ENCODE assay signal across 8 mouse cellular contexts in genomic region chr1:59237614-59238211, GRCm38 (mm10). TPM values are rescaled to one million over a fixed set of nuclear protein-coding genes. Genes with fewer than 3 reads are reported as not detected.
A peak's percentile ranks its signal among the peaks of the same experiment; 100 is the strongest.
DNase-seq lines count a peak whose midpoint lies in the region; ATAC-seq and TF ChIP-seq lines count a peak whose summit lies in the region.

No protein-coding gene starts in this region.

- peaks cover 10% of the 10 kb centered on the region for H3K36me3 ChIP-seq in G1E (replicated peaks)
- no peaks in the 10 kb centered on the region for H3K36me3 ChIP-seq in forebrain, embryonic 16.5 days (ENCODE audit: control insufficient read depth, insufficient read depth)
- no peaks in the 10 kb centered on the region for H3K36me3 ChIP-seq in neural tube, embryonic 14.5 days (ENCODE audit: control insufficient read depth, insufficient read depth, low read length)
- no peaks in the 10 kb centered on the region for H3K36me3 ChIP-seq in testis, adult 2 months (ENCODE audit: control insufficient read depth, insufficient read depth, low read length)

- H3K4me3 ChIP-seq in G1E (ENCODE audit: low read depth, low read length), result peak overlapping the region; percentile 88
- H3K4me3 ChIP-seq in forebrain, embryonic 16.5 days (replicated peaks; ENCODE audit: low read length), result peak overlapping the region; percentile 92
- H3K4me3 ChIP-seq in neural tube, embryonic 14.5 days (ENCODE audit: low read depth, low read length), result peak overlapping the region; percentile 81
- peak overlapping the region; percentile 90 for H3K4me3 ChIP-seq in testis, adult 2 months (ENCODE audit: control insufficient read depth, low read depth, low read length)

- peak overlapping the region; percentile 57; the same call in 1 of the 2 replicates for H3K27ac ChIP-seq in forebrain, embryonic 16.5 days (ENCODE audit: low read length)
- H3K27ac ChIP-seq in neural tube, embryonic 14.5 days (ENCODE audit: low read depth, low read length), result peak overlapping the region; percentile 60; the same call in 1 of the 2 replicates
- H3K27ac ChIP-seq in testis, adult 2 months (ENCODE audit: control insufficient read depth, insufficient read depth, low read depth, low read length), result peak overlapping the region; percentile 88

- no peaks in the 10 kb centered on the region for H3K9me3 ChIP-seq in G1E (replicated peaks)
- no peaks in the 10 kb centered on the region for H3K9me3 ChIP-seq in forebrain, embryonic 16.5 days (ENCODE audit: control insufficient read depth, low read length)
- H3K9me3 ChIP-seq in neural tube, embryonic 14.5 days (ENCODE audit: control insufficient read depth, low read length), result no peaks in the 10 kb centered on the region

- peak; percentile 67 for ATAC-seq in G1E (ENCODE audit: extremely low read depth, insufficient number of reproducible peaks, low FRiP score, poor library complexity, severe bottlenecking)
- ATAC-seq in forebrain, embryonic 16.5 days, result peak; percentile 27
- peak; percentile 42 for ATAC-seq in neural tube, embryonic 14.5 days (ENCODE audit: low read depth)

- H3K27me3 ChIP-seq in G1E (ENCODE audit: insufficient read depth, low read length), result peaks cover 5% of the 10 kb centered on the region; the same call in 1 of the 2 replicates
- H3K27me3 ChIP-seq in forebrain, embryonic 16.5 days (replicated peaks; ENCODE audit: control insufficient read depth, insufficient read depth, low read length), result no peaks in the 10 kb centered on the region
- H3K27me3 ChIP-seq in neural tube, embryonic 14.5 days (ENCODE audit: control insufficient read depth, insufficient read depth, low read length), result no peaks in the 10 kb centered on the region
- H3K27me3 ChIP-seq in testis, adult 2 months (ENCODE audit: control insufficient read depth, insufficient read depth, low read length), result no peaks in the 10 kb centered on the region

- peak overlapping the region; percentile 55 for H3K9ac ChIP-seq in forebrain, embryonic 16.5 days (replicated peaks; ENCODE audit: low read depth, low read length)
- peak overlapping the region; percentile 47; the same call in 1 of the 2 replicates for H3K9ac ChIP-seq in neural tube, embryonic 14.5 days (replicated peaks; ENCODE audit: low read depth, low read length)

- no peak; the same call in 1 of the 2 replicates for TF ChIP-seq POLR2A in testis, adult 2 months (IDR thresholded peaks at IDR 0.05; ENCODE audit: control insufficient read depth, low read depth, low read length)

- WGBS in forebrain, embryonic 16.5 days, result under 1% methylated on average over 19 of the region's 19 CpGs
- under 1% methylated on average over 19 of the region's 19 CpGs for WGBS in neural tube, embryonic 14.5 days

- peak; percentile 61 for DNase-seq in G1E (ENCODE audit: low spot score)
- peak; percentile 86 for DNase-seq in cerebellum, adult 18-20 months
- DNase-seq in heart, postnatal 36 days, result peak; percentile 65
- DNase-seq in layer of hippocampus, adult 18-20 months (ENCODE audit: low spot score in 2 of 2), result peak; percentile 42 to 84
- peak; percentile 77 to 78 for DNase-seq in lung, adult 18-20 months

- intact Hi-C loops in heart, postnatal 36 days (cut with DNase I), result loop anchor here (1.0 to 5.0 kb wide), 4 partner anchors 93 to 465 kb away; no protein-coding TSS in a partner anchor

- peaks cover 27% of the 10 kb centered on the region for H3K4me1 ChIP-seq in G1E (ENCODE audit: insufficient read depth, low read depth, low read length)
- H3K4me1 ChIP-seq in forebrain, embryonic 16.5 days (replicated peaks; ENCODE audit: control insufficient read depth, insufficient read depth, low read length), result peaks cover 13% of the 10 kb centered on the region
- no peaks in the 10 kb centered on the region for H3K4me1 ChIP-seq in neural tube, embryonic 14.5 days (ENCODE audit: control insufficient read depth, insufficient read depth, low read length)
- H3K4me1 ChIP-seq in testis, adult 2 months (ENCODE audit: control insufficient read depth, insufficient read depth, low read length), result peaks cover 3% of the 10 kb centered on the region; the same call in 1 of the 2 replicates

- TF ChIP-seq CTCF in G1E (IDR thresholded peaks at IDR 0.05; ENCODE audit: low read depth, low read length), result peak; percentile 43; the same call in 1 of the 2 replicates
- TF ChIP-seq CTCF in testis, adult 2 months (IDR thresholded peaks at IDR 0.05; ENCODE audit: control insufficient read depth, insufficient read depth, insufficient replicate concordance, low read depth, low read length), result peak; percentile 28; the same call in 1 of the 2 replicates

- peak overlapping the region; percentile 85 for H3K4me2 ChIP-seq in forebrain, embryonic 16.5 days (ENCODE audit: low read length)
- H3K4me2 ChIP-seq in neural tube, embryonic 14.5 days (ENCODE audit: low read depth, low read length), result peak overlapping the region; percentile 84

RNA-seq across cellular contexts. Expression of gene Als2, which starts 0.7 kb away (rescaled TPM):
- 23.0 and 30.3 TPM in 2 replicates for total RNA-seq in G1E (2014; fragmentation: Nextera tagmentation)
- 40.0 and 42.6 TPM in 2 replicates for total RNA-seq in G1E (2017)
- polyA plus RNA-seq in G1E (2012), result 4.0 and 6.9 TPM in 2 replicates
- polyA plus RNA-seq in forebrain, embryonic 16.5 days (2015; fragmentation: Nextera tagmentation; extraction: Ambion mirVana), result 23.0 and 23.1 TPM in 2 replicates
- 10 to 100 TPM; 10.1 to 10.7 TPM for total RNA-seq in heart, postnatal 36 days (2021)
- total RNA-seq in layer of hippocampus, adult 18-20 months (2021), result 10 to 100 TPM; 45.7 to 48.0 TPM
- 19.2 and 23.9 TPM in 2 replicates for polyA plus RNA-seq in neural tube, embryonic 14.5 days (2014; fragmentation: Nextera tagmentation; extraction: Ambion mirVana)
- polyA plus RNA-seq in testis, adult 2 months (2012; rRNA removed), result 6.8 and 7.1 TPM in 2 replicates

RNA-seq across cellular contexts. Expression of gene Cdk15, which starts 19.0 kb away (rescaled TPM):
- total RNA-seq in G1E (2014; fragmentation: Nextera tagmentation) (not detected in 2 replicates), G1E (2017) (not detected in 2 replicates)
- 0.04 TPM in 1 of 2 replicates, not detected in the other for polyA plus RNA-seq in G1E (2012)
- 0.36 and 0.56 TPM in 2 replicates for polyA plus RNA-seq in forebrain, embryonic 16.5 days (2015; fragmentation: Nextera tagmentation; extraction: Ambion mirVana)
- not detected for total RNA-seq in heart, postnatal 36 days (2021)
- total RNA-seq in layer of hippocampus, adult 18-20 months (2021), result under 1 TPM; 0.42 to 0.53 TPM
- 1.0 and 1.8 TPM in 2 replicates for polyA plus RNA-seq in neural tube, embryonic 14.5 days (2014; fragmentation: Nextera tagmentation; extraction: Ambion mirVana)
- 1.3 and 1.6 TPM in 2 replicates for polyA plus RNA-seq in testis, adult 2 months (2012; rRNA removed)

Comparison
In these comparisons a context has a peak if more than half of its experiments do, and no peak if none do; other contexts are left out.
1. Peak in every context shown above with its lines: DNase-seq, ATAC-seq, H3K4me3 ChIP-seq and H3K27ac ChIP-seq.